Mouse (Mus musculus): ENCODE data around the gene Zfp280d.

The Zfp280d gene

GRCm38 (mm10) chr9:72274677-72275076, at the start of gene Zfp280d:
TSS of gene Zfp280d (plus strand) at chr9:72274860.
- in situ Hi-C loops (cut with MboI, MseI), result no loop called here

DNA sequence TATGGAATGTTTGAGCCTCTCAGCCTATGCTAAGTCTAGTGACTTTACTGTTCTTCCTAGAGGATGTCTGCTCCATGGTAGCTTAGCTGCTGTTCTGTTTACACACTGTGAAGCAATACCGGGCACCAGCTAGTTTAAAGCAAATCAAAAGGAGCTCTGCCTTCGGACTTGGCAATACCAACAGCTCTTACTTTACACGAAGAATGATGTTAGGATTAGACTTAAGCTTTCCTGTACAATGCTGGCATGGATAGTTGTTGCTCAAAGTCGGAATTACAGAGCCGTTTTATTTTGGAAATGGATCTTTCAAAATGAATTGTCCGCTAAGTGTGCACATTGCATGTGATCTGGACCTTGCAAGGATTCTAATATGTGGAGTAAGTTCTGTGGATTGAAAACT, 48.1 kb upstream of the Zfp280d start:
- in situ Hi-C loops (cut with MboI, MseI), result no loop called here

GRCm38 (mm10) chr9:72252656-72253055, 22.0 kb upstream of the Zfp280d start:
- in situ Hi-C loops (cut with MboI, MseI), result no loop called here

- in situ Hi-C loops (cut with MboI, MseI), result no loop called here
These were observed 19.4 kb upstream of the Zfp280d start for GRCm38 (mm10) chr9:72255227-72255626.

GRCm38 (mm10) chr9:72256646-72257045, 18.0 kb upstream of the Zfp280d start:
- in situ Hi-C loops (cut with MboI, MseI), result no loop called here

DNA sequence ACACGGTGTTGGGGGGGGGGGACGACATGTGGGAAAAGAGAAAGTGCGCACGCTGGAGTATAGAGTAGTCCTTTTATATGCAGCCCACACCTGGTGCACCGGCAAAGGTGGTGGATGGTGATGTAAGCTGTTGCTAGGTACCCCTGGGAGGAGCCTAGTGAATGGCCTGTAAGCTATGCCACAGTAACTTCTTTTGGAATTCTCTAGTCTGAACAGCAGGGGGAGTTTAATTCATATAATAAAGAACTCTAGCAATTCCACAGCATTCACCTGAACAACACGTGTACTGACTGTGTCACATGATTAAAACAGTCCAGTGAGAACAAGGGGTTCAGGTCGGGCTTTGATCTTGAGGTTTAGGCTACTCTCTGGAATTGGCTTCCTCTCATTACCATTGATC, 14.3 kb upstream of the Zfp280d start:
- in situ Hi-C loops (cut with MboI, MseI), result no loop called here

DNA sequence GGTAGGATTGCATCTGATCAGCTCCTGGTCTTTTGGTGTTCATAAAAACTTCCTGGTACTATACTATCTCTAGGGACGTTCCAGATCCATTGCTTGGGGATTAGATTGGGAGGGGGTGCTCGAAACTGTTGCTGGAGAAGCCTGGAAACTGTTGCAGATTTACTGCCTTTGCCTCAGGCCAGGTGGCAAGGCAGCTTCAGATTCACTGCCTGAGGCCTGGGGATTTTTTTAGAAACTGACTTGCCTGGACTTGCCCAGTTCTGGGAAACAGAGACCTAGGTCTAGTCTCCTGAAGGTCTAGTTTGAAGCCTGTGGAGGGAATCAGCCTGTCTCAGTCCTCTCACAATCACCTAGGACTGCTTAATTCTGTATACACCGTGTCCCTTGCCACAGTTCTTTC, 9.8 kb upstream of the Zfp280d start:
- in situ Hi-C loops (cut with MboI, MseI), result no loop called here

DNA sequence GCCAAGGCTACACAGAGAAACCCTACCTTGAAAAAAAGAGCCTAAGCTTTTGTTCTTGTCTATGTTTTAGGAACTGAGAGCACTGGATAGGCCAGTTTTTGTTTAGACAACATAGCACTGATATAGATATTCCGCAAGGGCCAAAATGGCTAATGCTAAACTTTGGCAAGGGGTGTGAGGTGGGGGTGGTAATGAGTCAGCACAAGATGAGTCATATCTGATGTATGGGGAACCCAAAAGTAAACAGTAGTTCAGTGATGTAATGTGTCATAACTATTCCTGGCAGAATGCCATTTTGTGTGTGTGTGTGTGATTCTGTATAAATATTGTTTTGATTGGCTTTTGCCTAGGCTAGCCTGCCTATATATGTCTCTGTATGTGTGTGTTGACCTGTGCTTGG, 4.5 kb upstream of the Zfp280d start:
- in situ Hi-C loops (cut with MboI, MseI), result no loop called here

GRCm38 (mm10) chr9:72273646-72274410, 832 bp upstream of the Zfp280d start:
- in situ Hi-C loops (cut with MboI, MseI), result no loop called here

- in situ Hi-C loops (cut with MboI, MseI), result no loop called here
These were observed 680 bp downstream of the Zfp280d start for GRCm38 (mm10) chr9:72275101-72275978.

- in situ Hi-C loops (cut with MboI, MseI), result no loop called here
These were observed 1.4 kb downstream of the Zfp280d start for GRCm38 (mm10) chr9:72275979-72276500.

DNA sequence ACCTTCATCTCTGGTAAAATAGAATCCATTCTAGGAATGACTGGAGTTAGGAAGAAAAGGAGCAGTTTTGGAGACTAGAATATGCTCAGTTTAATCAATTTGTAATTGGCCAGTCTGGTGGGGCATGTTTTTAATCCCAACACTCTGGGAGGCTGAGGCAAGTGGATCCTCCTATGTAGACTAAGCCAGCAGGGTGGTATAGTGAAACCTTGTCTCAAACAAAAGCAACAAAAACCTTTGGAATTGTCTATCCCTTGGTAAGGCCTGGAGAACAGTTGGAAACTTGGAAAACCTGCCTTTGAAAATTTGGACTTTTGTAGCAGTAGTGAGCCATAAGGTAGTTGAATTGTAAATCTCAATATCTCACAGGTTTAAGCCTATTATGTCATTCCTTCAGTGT, 2.3 kb downstream of the Zfp280d start:
- in situ Hi-C loops (cut with MboI, MseI), result no loop called here

DNA sequence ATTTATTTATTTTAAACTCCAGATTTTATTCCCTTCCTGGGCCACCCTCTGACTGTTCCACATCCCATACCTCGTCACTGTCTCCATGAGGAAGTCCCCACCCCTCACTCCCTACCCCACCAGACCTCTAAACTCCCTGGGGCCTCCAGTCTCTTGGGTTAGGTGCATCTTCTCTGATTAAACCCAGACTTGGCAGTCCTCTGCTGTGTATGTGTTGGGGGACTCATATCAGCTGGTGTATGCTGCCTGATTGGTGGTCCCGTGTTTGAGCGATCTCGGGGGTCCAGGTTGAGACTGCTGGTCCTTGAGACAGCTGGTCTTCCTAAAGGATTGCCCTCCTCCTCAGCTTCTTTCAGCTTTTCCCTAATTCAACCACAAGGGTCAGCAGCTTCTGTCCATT, 5.3 kb downstream of the Zfp280d start:
- in situ Hi-C loops (cut with MboI, MseI), result no loop called here

DNA sequence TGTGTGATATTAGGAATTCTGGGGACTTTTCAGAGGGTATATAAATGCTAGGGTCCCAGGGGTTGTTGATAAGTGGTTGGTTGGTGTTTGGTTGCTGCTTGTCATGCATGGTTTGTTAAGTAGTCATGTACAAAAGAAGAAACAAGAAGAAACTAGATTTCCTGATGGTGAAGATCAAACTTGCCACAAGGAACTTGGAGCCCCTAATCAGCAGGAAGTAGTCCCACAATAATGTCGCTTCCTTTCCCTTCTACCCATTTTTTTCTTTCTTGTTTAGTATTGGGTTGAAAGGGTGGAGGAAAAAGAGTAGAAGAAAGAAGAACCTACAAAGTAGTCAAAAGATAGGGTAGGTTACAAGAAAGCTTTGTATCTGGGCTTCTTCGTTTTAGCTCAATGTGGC, 13.0 kb downstream of the Zfp280d start:
- in situ Hi-C loops (cut with MboI, MseI), result no loop called here

DNA sequence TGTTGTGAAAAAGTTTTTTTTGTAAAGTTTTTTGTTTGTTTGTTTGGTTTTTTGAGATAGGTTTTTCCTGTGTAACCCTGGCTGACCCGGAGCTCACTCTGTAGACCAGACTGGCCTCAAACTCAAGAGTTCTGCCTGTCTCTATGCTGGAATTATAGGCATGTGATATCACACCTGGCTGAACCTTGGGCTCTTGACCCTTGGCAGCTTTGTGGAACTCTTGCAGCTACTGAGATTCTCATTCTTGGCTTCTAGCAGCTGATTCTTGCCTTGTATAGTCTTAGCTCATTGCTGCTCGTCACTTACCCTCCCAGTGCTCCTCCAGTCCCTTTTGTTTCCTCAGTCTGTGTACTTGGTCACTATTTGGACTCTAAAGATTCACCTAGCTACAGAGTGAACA, 13.6 kb downstream of the Zfp280d start:
- in situ Hi-C loops (cut with MboI, MseI), result no loop called here

- in situ Hi-C loops (cut with MboI, MseI), result no loop called here
These were observed 14.4 kb downstream of the Zfp280d start for GRCm38 (mm10) chr9:72289094-72289493.

GRCm38 (mm10) chr9:72294076-72294475, 19.4 kb downstream of the Zfp280d start:
- in situ Hi-C loops (cut with MboI, MseI), result no loop called here

GRCm38 (mm10) chr9:72309765-72310164, 35.1 kb downstream of the Zfp280d start:
- in situ Hi-C loops (cut with MboI, MseI), result no loop called here

DNA sequence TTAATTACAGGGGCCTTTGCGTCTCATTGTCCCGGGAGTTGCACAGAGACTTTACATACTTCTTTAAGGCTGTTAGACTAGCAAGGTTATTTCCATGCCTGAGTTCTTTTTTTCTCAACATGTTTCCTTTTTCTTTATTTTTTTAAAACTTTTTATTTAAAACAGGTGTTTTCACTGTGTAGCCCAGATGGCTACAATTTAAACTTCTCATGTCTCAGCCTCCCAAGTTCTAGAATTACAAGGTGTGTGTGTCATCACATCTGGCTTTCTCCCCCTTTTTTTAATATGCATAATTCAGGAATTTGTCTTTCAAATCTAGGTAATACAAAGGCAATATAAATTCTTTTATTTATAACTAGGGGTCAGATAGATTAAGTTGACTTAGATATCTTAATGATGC, 58.6 kb downstream of the Zfp280d start:
- in situ Hi-C loops (cut with MboI, MseI), result no loop called here

- in situ Hi-C loops (cut with MboI, MseI), result no loop called here
These were observed 61.4 kb downstream of the Zfp280d start for GRCm38 (mm10) chr9:72336069-72336468.

DNA sequence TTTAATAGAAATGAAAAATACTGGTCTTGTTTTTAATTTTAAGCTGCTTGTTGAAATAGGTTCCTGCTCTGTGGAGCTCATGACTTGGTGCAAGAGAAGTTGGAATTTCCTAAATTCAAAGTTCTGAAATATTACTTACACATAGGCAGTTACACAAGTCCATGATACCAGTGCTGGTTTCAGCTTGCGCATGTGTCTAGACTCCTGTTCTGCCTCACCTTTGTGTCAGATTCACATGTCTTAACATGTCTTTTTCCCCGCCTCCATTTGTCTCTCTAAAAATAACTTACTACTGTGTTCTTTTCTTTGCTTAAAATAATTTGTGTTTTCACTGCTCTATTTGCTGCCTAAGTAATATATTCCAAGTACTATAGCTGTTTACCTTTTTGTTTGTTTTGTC, 64.5 kb downstream of the Zfp280d start:
- in situ Hi-C loops (cut with MboI, MseI), result no loop called here

GRCm38 (mm10) chr9:72343844-72344243, 69.2 kb downstream of the Zfp280d start:
- in situ Hi-C loops (cut with MboI, MseI), result no loop called here

- in situ Hi-C loops (cut with MboI, MseI), result no loop called here
These were observed 97.7 kb downstream of the Zfp280d start for GRCm38 (mm10) chr9:72372359-72372758.
